Mouse (Mus musculus): Measurements from ENCODE around the gene Dnah14. TPM values are rescaled to one million over a fixed set of nuclear protein-coding genes. Genes with fewer than 3 reads are reported as not detected.

Gene Dnah14
- not detected in 2 replicates for total RNA-seq (2014; rRNA removed; ENCODE audit: low replicate concordance)
- polyA plus RNA-seq (2015; fragmentation: Nextera tagmentation; extraction: Ambion mirVana), result 0.56 and 0.58 TPM in 2 replicates

GRCm38 (mm10) chr1:181576322-181576721 is at the start of gene Dnah14:
Gene Dnah14 (plus strand): TSS chr1:181576559.
- Histone ChIP-seq H3K27me3 (ENCODE audit: control insufficient read depth, insufficient read depth, low read length) (no peaks in the 10 kb centered on the region), H3K36me3 (replicated peaks; ENCODE audit: control insufficient read depth, insufficient read depth, low read length) (no peaks in the 10 kb centered on the region), H3K27ac (ENCODE audit: low read depth) (no peak within 1 kb of the TSS), H3K9me3 (replicated peaks; ENCODE audit: control insufficient read depth, low read length) (no peaks in the 10 kb centered on the region), H3K4me1 (ENCODE audit: control insufficient read depth, insufficient read depth) (no peaks in the 10 kb centered on the region), H3K4me3 (ENCODE audit: low read depth, low read length) (no peak within 1 kb of the TSS), H3K9ac (replicated peaks; ENCODE audit: low read depth, low read length) (no peak within 1 kb of the TSS), H3K4me2 (ENCODE audit: low read depth, low read length) (no peak within 1 kb of the TSS)
- no peak for ATAC-seq (ENCODE audit: insufficient read depth, low read depth)
- 48% methylated on average over 12 of the region's 12 CpGs for WGBS
- DNase-seq (ENCODE audit: low spot score), result no peak
- TF ChIP-seq CTCF (IDR thresholded peaks at IDR 0.05; ENCODE audit: low read depth), result no peak
- TF ChIP-seq EP300 (IDR thresholded peaks at IDR 0.05; ENCODE audit: low read depth), result no peak

DNA sequence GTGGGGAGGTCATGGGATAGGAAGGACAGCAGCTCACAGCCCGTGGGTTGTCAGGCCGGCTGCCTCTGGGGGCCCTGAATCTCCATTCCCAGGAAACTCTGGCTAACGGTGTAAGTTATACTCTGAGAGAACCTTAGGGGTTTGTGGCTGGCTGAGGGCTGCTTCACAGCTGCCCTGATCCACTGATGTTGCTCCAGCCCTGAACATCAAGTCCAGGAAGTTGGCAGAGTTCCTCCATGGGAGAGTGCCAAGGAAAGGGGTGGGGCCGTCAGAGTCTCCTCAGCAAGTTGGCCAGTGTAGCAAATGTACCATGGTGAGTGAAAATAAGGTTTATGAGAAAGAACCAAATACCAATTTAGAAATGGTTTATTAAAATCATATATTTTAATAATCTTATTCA is 47.0 kb upstream of the Dnah14 start:
- Histone ChIP-seq H3K27ac (ENCODE audit: low read depth) (no peak overlapping the region), H3K36me3 (replicated peaks; ENCODE audit: control insufficient read depth, insufficient read depth, low read length) (no peaks in the 10 kb centered on the region), H3K4me3 (ENCODE audit: low read depth, low read length) (no peak overlapping the region), H3K27me3 (ENCODE audit: control insufficient read depth, insufficient read depth, low read length) (no peaks in the 10 kb centered on the region), H3K9ac (replicated peaks; ENCODE audit: low read depth, low read length) (no peak overlapping the region), H3K4me2 (ENCODE audit: low read depth, low read length) (no peak overlapping the region), H3K4me1 (ENCODE audit: control insufficient read depth, insufficient read depth) (0 out of 2 replicates have a peak, but pooled peaks cover 4% of the 10 kb centered on the region), H3K9me3 (replicated peaks; ENCODE audit: control insufficient read depth, low read length) (no peaks in the 10 kb centered on the region)
- WGBS, result 31% methylated on average over 4 of the region's 4 CpGs
- DNase-seq (ENCODE audit: low spot score) (peak; percentile 47), ATAC-seq (ENCODE audit: insufficient read depth, low read depth) (peak; percentile 33; the same call in 1 of the 2 replicates)
- no peak for TF ChIP-seq EP300 (IDR thresholded peaks at IDR 0.05; ENCODE audit: low read depth)
- TF ChIP-seq CTCF (IDR thresholded peaks at IDR 0.05; ENCODE audit: low read depth), result no peak

- Histone ChIP-seq H3K9ac (replicated peaks; ENCODE audit: low read depth, low read length) (no peak overlapping the region), H3K27ac (ENCODE audit: low read depth) (no peak overlapping the region), H3K36me3 (replicated peaks; ENCODE audit: control insufficient read depth, insufficient read depth, low read length) (no peaks in the 10 kb centered on the region), H3K27me3 (ENCODE audit: control insufficient read depth, insufficient read depth, low read length) (no peaks in the 10 kb centered on the region), H3K4me1 (ENCODE audit: control insufficient read depth, insufficient read depth) (peaks cover 17% of the 10 kb centered on the region), H3K4me2 (ENCODE audit: low read depth, low read length) (no peak overlapping the region), H3K4me3 (ENCODE audit: low read depth, low read length) (no peak overlapping the region), H3K9me3 (replicated peaks; ENCODE audit: control insufficient read depth, low read length) (no peaks in the 10 kb centered on the region)
- whole genome bisulfite sequencing, result 35% methylated on average over 10 of the region's 10 CpGs
- DNase-seq (ENCODE audit: low spot score) (peak; percentile 34), ATAC-seq (ENCODE audit: insufficient read depth, low read depth) (peak; percentile 62)
- no peak for TF ChIP-seq CTCF (IDR thresholded peaks at IDR 0.05; ENCODE audit: low read depth)
- no peak for TF ChIP-seq EP300 (IDR thresholded peaks at IDR 0.05; ENCODE audit: low read depth)
Observed at GRCm38 (mm10) chr1:181535165-181535873, 41.0 kb upstream of the Dnah14 start.

- H3K9ac ChIP-seq (replicated peaks; ENCODE audit: low read depth, low read length), result no peak overlapping the region
- no peak overlapping the region for H3K4me2 ChIP-seq (ENCODE audit: low read depth, low read length)
- H3K27ac ChIP-seq (ENCODE audit: low read depth), result no peak overlapping the region
- peaks cover 17% of the 10 kb centered on the region for H3K4me1 ChIP-seq (ENCODE audit: control insufficient read depth, insufficient read depth)
- no peak overlapping the region for H3K4me3 ChIP-seq (ENCODE audit: low read depth, low read length)
- no peaks in the 10 kb centered on the region for H3K27me3 ChIP-seq (ENCODE audit: control insufficient read depth, insufficient read depth, low read length)
- DNase-seq (ENCODE audit: low spot score) (no peak), ATAC-seq (ENCODE audit: insufficient read depth, low read depth) (no peak)
- 80% methylated on average over 9 of the region's 9 CpGs for WGBS
- no peaks in the 10 kb centered on the region for H3K36me3 ChIP-seq (replicated peaks; ENCODE audit: control insufficient read depth, insufficient read depth, low read length)
- no peaks in the 10 kb centered on the region for H3K9me3 ChIP-seq (replicated peaks; ENCODE audit: control insufficient read depth, low read length)
- TF ChIP-seq EP300 (IDR thresholded peaks at IDR 0.05; ENCODE audit: low read depth) (no peak), CTCF (IDR thresholded peaks at IDR 0.05; ENCODE audit: low read depth) (no peak)
Observed at GRCm38 (mm10) chr1:181537627-181538525, 38.5 kb upstream of the Dnah14 start.

- no peak overlapping the region for H3K4me2 ChIP-seq (ENCODE audit: low read depth, low read length)
- H3K4me3 ChIP-seq (ENCODE audit: low read depth, low read length), result no peak overlapping the region
- 69% methylated on average over 22 of the region's 22 CpGs for WGBS
- no peaks in the 10 kb centered on the region for H3K27me3 ChIP-seq (ENCODE audit: control insufficient read depth, insufficient read depth, low read length)
- H3K9ac ChIP-seq (replicated peaks; ENCODE audit: low read depth, low read length), result no peak overlapping the region
- H3K36me3 ChIP-seq (replicated peaks; ENCODE audit: control insufficient read depth, insufficient read depth, low read length), result no peaks in the 10 kb centered on the region
- ATAC-seq (ENCODE audit: insufficient read depth, low read depth) (no peak), DNase-seq (ENCODE audit: low spot score) (no peak)
- H3K27ac ChIP-seq (ENCODE audit: low read depth), result no peak overlapping the region
- H3K9me3 ChIP-seq (replicated peaks; ENCODE audit: control insufficient read depth, low read length), result no peaks in the 10 kb centered on the region
- TF ChIP-seq CTCF (IDR thresholded peaks at IDR 0.05; ENCODE audit: low read depth), result no peak
- no peak for TF ChIP-seq EP300 (IDR thresholded peaks at IDR 0.05; ENCODE audit: low read depth)
- peaks cover 11% of the 10 kb centered on the region; the same call in 1 of the 2 replicates for H3K4me1 ChIP-seq (ENCODE audit: control insufficient read depth, insufficient read depth)
Observed at GRCm38 (mm10) chr1:181539846-181540769, 36.3 kb upstream of the Dnah14 start.

All from heart, postnatal 0 days (tissue).